Mouse (Mus musculus) gonadal fat pad, adult 2 months (tissue): ENCODE results near the gene Psenen. TPM values are rescaled to one million over a fixed set of nuclear protein-coding genes. Genes with fewer than 3 reads are reported as not detected.

ENCODE experiments used
- DNase-seq: peaks from one replicate; pipeline ENCODE4 v3.0.0-alpha.2; 2012; ENCODE audit warnings: low read depth
- polyA plus RNA-seq: library from polyadenylated mRNA; depleted of rRNA; stranded (reverse); fragments of >200 nt; gene quantifications from 2 replicates; pipeline ENCODE4 v1.2.3, GENCODE M21; 2012; rRNA removed

The Psenen gene
- polyA plus RNA-seq, 1 experiment, result 146 TPM

DNA sequence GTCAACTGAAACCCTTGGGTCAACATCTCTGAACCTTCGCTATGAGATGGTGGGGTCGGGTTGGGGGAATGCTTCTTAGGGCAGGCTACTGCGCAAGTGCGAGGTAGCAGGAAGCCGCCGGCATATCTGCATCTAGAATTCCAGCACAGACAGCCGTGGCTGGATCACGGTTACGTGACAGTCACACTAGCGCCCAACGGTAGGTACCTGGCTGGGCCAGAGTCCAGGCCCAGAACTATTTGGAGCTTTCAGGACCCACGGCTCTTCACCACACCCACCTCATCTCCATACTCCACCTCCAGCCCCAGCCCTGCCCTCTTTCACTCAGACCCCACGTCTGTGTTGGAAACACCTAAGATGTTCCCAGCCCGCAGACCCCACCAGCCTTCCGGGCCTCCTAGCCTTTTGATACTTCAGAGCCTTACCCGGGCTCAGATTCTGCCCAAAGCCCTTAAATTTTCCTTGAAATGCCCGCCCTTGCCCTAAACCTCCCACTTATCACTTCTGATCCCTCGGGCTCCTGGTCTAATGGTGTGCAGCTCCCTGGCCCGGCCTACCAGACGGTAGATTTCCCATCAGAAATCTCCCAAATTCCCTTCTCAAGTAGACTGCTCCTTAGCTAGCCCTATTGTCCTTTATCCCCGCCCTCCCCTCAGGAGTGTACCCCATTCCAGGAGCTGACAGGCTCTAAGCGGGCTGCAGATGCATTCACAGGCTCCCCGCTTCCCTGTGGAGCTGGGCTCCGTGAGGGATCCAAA lies 48.2 kb downstream of the Psenen start:
- DNase-seq, result no peak

Other genes starting within 250 kb of the Psenen start
- 5.4 and 7.2 TPM in 2 replicates for gene Syne4, start 248.8 kb downstream of the Psenen start, polyA plus RNA-seq
- 1.1 and 1.7 TPM in 2 replicates for gene E130208F15Rik, start 241.9 kb downstream of the Psenen start, polyA plus RNA-seq
- 16.8 and 17.2 TPM in 2 replicates for gene Sdhaf1, start 239.7 kb downstream of the Psenen start, polyA plus RNA-seq
- gene Lrfn3, start 200.9 kb downstream of the Psenen start, polyA plus RNA-seq, result 2.6 and 3.8 TPM in 2 replicates
- 156 and 182 TPM in 2 replicates for gene Tyrobp, start 149.9 kb downstream of the Psenen start, polyA plus RNA-seq
- gene Hcst, start 143.8 kb downstream of the Psenen start, polyA plus RNA-seq, result 6.8 and 10.8 TPM in 2 replicates
- gene Nfkbid, start 141.9 kb downstream of the Psenen start, polyA plus RNA-seq, result 1.8 and 2.6 TPM in 2 replicates
- 2.5 and 5.4 TPM in 2 replicates for gene Aplp1, start 118.1 kb downstream of the Psenen start, polyA plus RNA-seq
- not detected in 2 replicates for gene Kirrel2, start 105.9 kb downstream of the Psenen start, polyA plus RNA-seq
- gene Nphs1, start 105.3 kb downstream of the Psenen start, polyA plus RNA-seq, result not detected in 2 replicates
- gene Prodh2, start 70.0 kb downstream of the Psenen start, polyA plus RNA-seq, result 0.19 and 0.20 TPM in 2 replicates
- gene Arhgap33, start 28.6 kb downstream of the Psenen start, polyA plus RNA-seq, result 9.3 and 13.5 TPM in 2 replicates
- 68.9 and 72.1 TPM in 2 replicates for gene Hspb6, start 11.4 kb downstream of the Psenen start, polyA plus RNA-seq
- gene Proser3, start 11.3 kb downstream of the Psenen start, polyA plus RNA-seq, result 13.3 and 13.9 TPM in 2 replicates
- gene Lin37, start 3.8 kb downstream of the Psenen start, polyA plus RNA-seq, result 28.9 and 31.8 TPM in 2 replicates
- gene U2af1l4, start 326 bp downstream of the Psenen start, polyA plus RNA-seq, result 46.8 and 55.9 TPM in 2 replicates
- gene Gm49396, start 283 bp downstream of the Psenen start, polyA plus RNA-seq, result 1.4 and 1.6 TPM in 2 replicates
- gene Igflr1, start 1.8 kb upstream of the Psenen start, polyA plus RNA-seq, result 4.0 and 5.0 TPM in 2 replicates
- 37.4 and 45.6 TPM in 2 replicates for gene Kmt2b, start 25.1 kb upstream of the Psenen start, polyA plus RNA-seq
- gene Zbtb32, start 35.3 kb upstream of the Psenen start, polyA plus RNA-seq, result 1.8 and 2.1 TPM in 2 replicates
- gene Upk1a, start 49.2 kb upstream of the Psenen start, polyA plus RNA-seq, result 128 and 176 TPM in 2 replicates
- 518 and 792 TPM in 2 replicates for gene Cox6b1, start 62.5 kb upstream of the Psenen start, polyA plus RNA-seq
- gene Etv2, start 72.2 kb upstream of the Psenen start, polyA plus RNA-seq, result not detected in 2 replicates
- gene Rbm42, start 86.7 kb upstream of the Psenen start, polyA plus RNA-seq, result 46.1 and 54.3 TPM in 2 replicates
- 8.6 and 9.7 TPM in 2 replicates for gene Haus5, start 101.4 kb upstream of the Psenen start, polyA plus RNA-seq
- 0.41 and 0.46 TPM in 2 replicates for gene Pmis2, start 108.0 kb upstream of the Psenen start, polyA plus RNA-seq
- gene 2200002J24Rik, start 135.3 kb upstream of the Psenen start, polyA plus RNA-seq, result 0.66 and 1.5 TPM in 2 replicates
- gene Atp4a, start 148.6 kb upstream of the Psenen start, polyA plus RNA-seq, result 80.5 and 104 TPM in 2 replicates
- gene Tmem147, start 165.9 kb upstream of the Psenen start, polyA plus RNA-seq, result 216 and 270 TPM in 2 replicates
- gene Gapdhs, start 180.1 kb upstream of the Psenen start, polyA plus RNA-seq, result 22.6 and 32.2 TPM in 2 replicates
- 3.8 and 4.7 TPM in 2 replicates for gene Sbsn, start 187.8 kb upstream of the Psenen start, polyA plus RNA-seq
- gene Dmkn, start 200.1 kb upstream of the Psenen start, polyA plus RNA-seq, result 11.1 and 17.7 TPM in 2 replicates
- gene Krtdap, start 224.3 kb upstream of the Psenen start, polyA plus RNA-seq, result 1.5 TPM in 1 of 2 replicates, not detected in the other